Mouse (Mus musculus): ENCODE results near the gene Pgm5. TPM values are rescaled to one million over a fixed set of nuclear protein-coding genes. Genes with fewer than 3 reads are reported as not detected.
A peak's percentile ranks its signal among the peaks of the same experiment; 100 is the strongest.

The Pgm5 gene
- total and polyA plus RNA-seq, 3 experiments = not detected

DNA sequence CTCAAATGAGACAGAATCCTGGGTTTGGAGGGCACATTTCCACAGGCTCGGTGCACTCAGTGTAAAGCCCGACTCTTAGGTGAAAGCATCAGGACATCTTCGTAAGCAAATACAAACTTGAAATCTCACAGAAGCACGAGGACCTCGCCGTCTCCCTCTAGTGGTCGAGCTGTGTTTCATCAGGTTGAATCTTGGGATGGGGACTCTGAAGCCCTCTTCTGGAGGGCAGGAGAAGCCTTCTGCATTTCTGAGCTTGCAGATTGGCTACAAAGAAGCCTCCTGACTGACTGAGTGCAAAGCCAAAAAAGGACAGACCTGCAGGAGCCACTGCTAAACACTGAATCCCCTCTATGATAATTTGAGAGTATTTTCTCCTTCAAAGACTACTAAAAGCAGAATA, 227.1 kb downstream of the Pgm5 start (continued):
- no peak for TF ChIP-seq TCF12 (IDR thresholded peaks at IDR 0.05; ENCODE audit: low read depth, low read length)
- no peak for TF ChIP-seq ZMIZ1 (IDR thresholded peaks at IDR 0.05; ENCODE audit: low read depth, low read length)
- no peak for TF ChIP-seq MEF2A (IDR thresholded peaks at IDR 0.05; ENCODE audit: extremely low read depth, insufficient replicate concordance, low read depth, low read length, poor library complexity, severe bottlenecking)
- TF ChIP-seq TAL1 (IDR thresholded peaks at IDR 0.05; ENCODE audit: low read length) = no peak
- TF ChIP-seq POLR2A (IDR thresholded peaks at IDR 0.05; ENCODE audit: control insufficient read depth in 1 of 2, insufficient read depth in 1 of 2, low read depth in 1 of 2, low read length in 2 of 2, poor library complexity in 1 of 2) = no peak
- TF ChIP-seq NELFE (IDR thresholded peaks at IDR 0.05; ENCODE audit: low read depth, low read length) = no peak
- no peak for TF ChIP-seq MAZ (IDR thresholded peaks at IDR 0.05; ENCODE audit: low read depth, low read length)
- TF ChIP-seq GABPA (IDR thresholded peaks at IDR 0.05; ENCODE audit: low read depth, low read length) = no peak
- TF ChIP-seq RAD21 (IDR thresholded peaks at IDR 0.05; ENCODE audit: low read depth, low read length) = peak; percentile 77

Other genes starting within 250 kb of the Pgm5 start
- gene Tmem252, start 187.8 kb downstream of the Pgm5 start, total RNA-seq (2012; rRNA removed) = not detected in 2 replicates
- gene Tmem252, start 187.8 kb downstream of the Pgm5 start, polyA plus RNA-seq (2012; ENCODE audit: insufficient read depth in 1 of 2, insufficient read length in 2 of 2, low read depth in 1 of 2, low replicate concordance in 2 of 2, missing spikeins in 1 of 2) = not detected
- gene Gm10053, start 13.8 kb upstream of the Pgm5 start, total RNA-seq (2012; rRNA removed) = 237 and 277 TPM in 2 replicates
- gene Gm10053, start 13.8 kb upstream of the Pgm5 start, polyA plus RNA-seq (2012; ENCODE audit: insufficient read depth in 1 of 2, insufficient read length in 2 of 2, low read depth in 1 of 2, low replicate concordance in 2 of 2, missing spikeins in 1 of 2) = 100 to 1,000 TPM in 1 of 2 experiments, not detected in 1; 173 TPM
- gene Foxd4, start 39.3 kb upstream of the Pgm5 start, total RNA-seq (2012; rRNA removed) = not detected in 2 replicates
- under 1 TPM in 1 of 2 experiments, not detected in 1; 0.04 TPM for gene Foxd4, start 39.3 kb upstream of the Pgm5 start, polyA plus RNA-seq (2012; ENCODE audit: insufficient read depth in 1 of 2, insufficient read length in 2 of 2, low read depth in 1 of 2, low replicate concordance in 2 of 2, missing spikeins in 1 of 2)
- 20.5 and 24.0 TPM in 2 replicates for gene Cbwd1, start 99.8 kb upstream of the Pgm5 start, total RNA-seq (2012; rRNA removed)
- gene Cbwd1, start 99.8 kb upstream of the Pgm5 start, polyA plus RNA-seq (2012; ENCODE audit: insufficient read depth in 1 of 2, insufficient read length in 2 of 2, low read depth in 1 of 2, low replicate concordance in 2 of 2, missing spikeins in 1 of 2) = 10 to 100 TPM in 1 of 2 experiments, not detected in 1; 14.2 TPM
- 16.1 and 17.8 TPM in 2 replicates for gene Dock8, start 137.7 kb upstream of the Pgm5 start, total RNA-seq (2012; rRNA removed)
- gene Dock8, start 137.7 kb upstream of the Pgm5 start, polyA plus RNA-seq (2012; ENCODE audit: insufficient read depth in 1 of 2, insufficient read length in 2 of 2, low read depth in 1 of 2, low replicate concordance in 2 of 2, missing spikeins in 1 of 2) = 10 to 100 TPM in 1 of 2 experiments, not detected in 1; 30.1 TPM

Measured in MEL (cell line).